Mouse (Mus musculus) lung, embryonic 16.5 days (tissue): ENCODE results near the gene Zfp787. TPM values are rescaled to one million over a fixed set of nuclear protein-coding genes. Genes with fewer than 3 reads are reported as not detected.

Experiments
- ATAC-seq: fragments of 200-750 bp; cut with Nextera tagmentation; 2 replicates; pipeline ENCODE4 v1.8.0; 2017; ENCODE audit warnings: low read depth, mild to moderate bottlenecking, moderate library complexity
- H3K27ac ChIP-seq: fragments of 300-500 bp; sonication (generic); 2 replicates; pipeline ENCODE4 v1.5.1; 2014; ENCODE audit warnings: mild to moderate bottlenecking, control low read depth, low read length
- H3K27me3 ChIP-seq: fragments of 300-500 bp; sonication (generic); 2 replicates; pipeline ENCODE4 v1.6.1; 2014; ENCODE audit warnings: low read depth, low read length, mixed read lengths; ENCODE audit not compliant: control insufficient read depth, insufficient read depth
- H3K36me3 ChIP-seq: fragments of 300-500 bp; sonication (generic); 2 replicates; pipeline ENCODE4 v1.6.1; 2014; ENCODE audit warnings: low read length; ENCODE audit not compliant: control insufficient read depth, insufficient read depth
- H3K4me1 ChIP-seq: fragments of 300-500 bp; sonication (generic); replicated peaks from 2 replicates; pipeline ENCODE4 v1.6.1; 2014; ENCODE audit warnings: low read length, mixed read lengths; ENCODE audit not compliant: control insufficient read depth, insufficient read depth
- H3K4me2 ChIP-seq: fragments of 300-500 bp; sonication (generic); 2 replicates; pipeline ENCODE4 v1.6.1; 2014; ENCODE audit warnings: low read depth, low read length, control low read depth
- H3K4me3 ChIP-seq: fragments of 300-500 bp; sonication (generic); 2 replicates; pipeline ENCODE4 v1.5.1; 2014; ENCODE audit warnings: mild to moderate bottlenecking, low read length, control low read depth
- H3K9ac ChIP-seq: fragments of 300-500 bp; sonication (generic); 2 replicates; pipeline ENCODE4 v1.6.1; 2014; ENCODE audit warnings: low read length, control low read depth
- H3K9me3 ChIP-seq: fragments of 300-500 bp; sonication (generic); 2 replicates; pipeline ENCODE4 v1.6.1; 2016; ENCODE audit warnings: low read length; ENCODE audit not compliant: control insufficient read depth
- WGBS: fragments of 180-500 bp; shearing (Covaris S2); extraction: QIAGEN DNeasy Blood & Tissue Kit; methylation state at CpG from one replicate; pipeline ENCODE4 v1.1.7; 2014; 5-methylcytosine and 5-hydroxymethylcytosine counted together
- polyA plus RNA-seq: library from polyadenylated mRNA; unstranded; fragments of >200 nt; fragmentation: Nextera tagmentation; extraction: Ambion mirVana; gene quantifications from 2 replicates; pipeline ENCODE4 v1.2.1, GENCODE M21; 2015

Gene Zfp787
- polyA plus RNA-seq, 1 experiment from 2014 or later, result 22.6 TPM

- Histone ChIP-seq H3K9me3 (no peaks in the 10 kb centered on the region), H3K9ac (peak overlapping the region; percentile 40), H3K27ac (peak overlapping the region; percentile 92), H3K27me3 (no peaks in the 10 kb centered on the region), H3K36me3 (no peaks in the 10 kb centered on the region; the same call in 1 of the 2 replicates), H3K4me2 (peak overlapping the region; percentile 81), H3K4me3 (peak overlapping the region; percentile 79), H3K4me1 (peaks cover 4% of the 10 kb centered on the region)
- WGBS, result 31% methylated on average over 6 of the region's 6 CpGs
- no peak for ATAC-seq
These were observed 15.1 kb upstream of the Zfp787 start for GRCm38 (mm10) chr7:6170871-6171270.

GRCm38 (mm10) chr7:6170391-6170790 is 14.6 kb upstream of the Zfp787 start:
- Histone ChIP-seq H3K9ac (no peak overlapping the region), H3K27ac (no peak overlapping the region), H3K27me3 (no peaks in the 10 kb centered on the region), H3K36me3 (no peaks in the 10 kb centered on the region; the same call in 1 of the 2 replicates), H3K4me2 (no peak overlapping the region), H3K4me1 (peaks cover 4% of the 10 kb centered on the region), H3K4me3 (no peak overlapping the region), H3K9me3 (no peaks in the 10 kb centered on the region)
- WGBS, result 68% methylated on average over 9 of the region's 9 CpGs
- no peak for ATAC-seq

GRCm38 (mm10) chr7:6169403-6169802 is 13.6 kb upstream of the Zfp787 start:
- Histone ChIP-seq H3K27me3 (no peaks in the 10 kb centered on the region), H3K9ac (no peak overlapping the region), H3K4me3 (no peak overlapping the region), H3K4me2 (no peak overlapping the region), H3K4me1 (peaks cover 4% of the 10 kb centered on the region), H3K36me3 (no peaks in the 10 kb centered on the region), H3K27ac (0 out of 2 replicates have a peak overlapping the region, but pooled peaks have one; percentile 27), H3K9me3 (no peaks in the 10 kb centered on the region)
- no peak for ATAC-seq
- WGBS, result 54% methylated on average over 3 of the region's 3 CpGs

GRCm38 (mm10) chr7:6164671-6165070 is 8.9 kb upstream of the Zfp787 start:
- Histone ChIP-seq H3K4me3 (no peak overlapping the region), H3K27ac (no peak overlapping the region), H3K9me3 (no peaks in the 10 kb centered on the region), H3K27me3 (no peaks in the 10 kb centered on the region), H3K9ac (no peak overlapping the region), H3K36me3 (no peaks in the 10 kb centered on the region), H3K4me2 (no peak overlapping the region), H3K4me1 (no peaks in the 10 kb centered on the region; the same call in 1 of the 2 replicates)
- no peak for ATAC-seq
- WGBS, result 48% methylated on average over 5 of the region's 5 CpGs

- no peak overlapping the region for H3K9ac ChIP-seq
- H3K4me3 ChIP-seq, result no peak overlapping the region
- no peaks in the 10 kb centered on the region for H3K27me3 ChIP-seq
- 63% methylated on average over 4 of the region's 4 CpGs for WGBS
- H3K4me2 ChIP-seq, result no peak overlapping the region
- H3K36me3 ChIP-seq, result no peaks in the 10 kb centered on the region
- H3K9me3 ChIP-seq, result no peaks in the 10 kb centered on the region
- H3K4me1 ChIP-seq, result peaks cover under 1% of the 10 kb centered on the region; the same call in 1 of the 2 replicates
- no peak for ATAC-seq
- no peak overlapping the region for H3K27ac ChIP-seq
These were observed 6.4 kb upstream of the Zfp787 start for GRCm38 (mm10) chr7:6162172-6162571.

GRCm38 (mm10) chr7:6161541-6161940 is 5.7 kb upstream of the Zfp787 start:
- ATAC-seq, result 0 out of 2 replicates have a peak, but pooled peaks have one; percentile 27
- Histone ChIP-seq H3K4me1 (peaks cover 5% of the 10 kb centered on the region; the same call in 1 of the 2 replicates), H3K4me3 (no peak overlapping the region), H3K27ac (no peak overlapping the region), H3K36me3 (no peaks in the 10 kb centered on the region), H3K27me3 (no peaks in the 10 kb centered on the region), H3K9ac (no peak overlapping the region), H3K9me3 (no peaks in the 10 kb centered on the region), H3K4me2 (no peak overlapping the region)
- WGBS, result 34% methylated on average over 3 of the region's 3 CpGs

GRCm38 (mm10) chr7:6159604-6160003 is 3.8 kb upstream of the Zfp787 start:
- H3K27ac ChIP-seq, result no peak overlapping the region
- H3K4me1 ChIP-seq, result peaks cover 8% of the 10 kb centered on the region
- WGBS, result 61% methylated on average over 3 of the region's 3 CpGs
- no peaks in the 10 kb centered on the region for H3K27me3 ChIP-seq
- no peak overlapping the region for H3K4me2 ChIP-seq
- no peak overlapping the region for H3K4me3 ChIP-seq
- no peaks in the 10 kb centered on the region for H3K36me3 ChIP-seq
- no peak overlapping the region for H3K9ac ChIP-seq
- no peaks in the 10 kb centered on the region for H3K9me3 ChIP-seq
- no peak for ATAC-seq

GRCm38 (mm10) chr7:6157479-6157878 is 1.7 kb upstream of the Zfp787 start:
- Histone ChIP-seq H3K9me3 (no peaks in the 10 kb centered on the region), H3K9ac (no peak overlapping the region), H3K4me1 (peaks cover 15% of the 10 kb centered on the region), H3K4me2 (no peak overlapping the region), H3K4me3 (no peak overlapping the region), H3K36me3 (no peaks in the 10 kb centered on the region), H3K27ac (no peak overlapping the region), H3K27me3 (no peaks in the 10 kb centered on the region)
- WGBS, result 46% methylated on average over 1 of the region's 1 CpGs
- no peak for ATAC-seq

- Histone ChIP-seq H3K4me2 (peak overlapping the region; percentile 54), H3K9me3 (no peaks in the 10 kb centered on the region), H3K9ac (peak overlapping the region; percentile 81), H3K27ac (0 out of 2 replicates have a peak overlapping the region, but pooled peaks have one; percentile 93), H3K27me3 (no peaks in the 10 kb centered on the region), H3K4me1 (peaks cover 17% of the 10 kb centered on the region), H3K4me3 (peak overlapping the region; percentile 74), H3K36me3 (no peaks in the 10 kb centered on the region)
- ATAC-seq, result no peak
- WGBS, result 36% methylated on average over 9 of the region's 9 CpGs
These were observed 1.2 kb upstream of the Zfp787 start for GRCm38 (mm10) chr7:6156901-6157472.
